Mouse (Mus musculus) frontal cortex, postnatal 25 days (tissue): ENCODE data around the gene Ifna6.

Experiments
- DNase-seq, 2 experiments: peaks; one replicate each; pipeline ENCODE4 v3.0.0; 2022; ENCODE audit warnings: low spot score in 2 of 2

Ifna6 gene

GRCm38 (mm10) chr4:88845334-88845733 is 18.1 kb downstream of the Ifna6 start:
- no peak for DNase-seq

- no peak for DNase-seq
These were observed 22.5 kb downstream of the Ifna6 start, which contains the start of gene Ifna1 for GRCm38 (mm10) chr4:88849698-88850097. Gene Ifna1, plus strand, starts transcription at chr4:88850087.

GRCm38 (mm10) chr4:88851026-88851763 is 24.0 kb downstream of the Ifna6 start:
- no peak for DNase-seq

- no peak for DNase-seq
These were observed 32.0 kb downstream of the Ifna6 start for GRCm38 (mm10) chr4:88859214-88859613.

- no peak for DNase-seq
These were observed 36.1 kb downstream of the Ifna6 start for GRCm38 (mm10) chr4:88863309-88863708.

GRCm38 (mm10) chr4:88864599-88864998 is 37.4 kb downstream of the Ifna6 start:
- no peak for DNase-seq

GRCm38 (mm10) chr4:88865011-88865569 is 37.9 kb downstream of the Ifna6 start:
- DNase-seq = no peak

- peak; percentile 58 to 72 for DNase-seq
These were observed 40.2 kb downstream of the Ifna6 start for GRCm38 (mm10) chr4:88867366-88867925.

GRCm38 (mm10) chr4:88867926-88868911 is 41.0 kb downstream of the Ifna6 start:
- no peak for DNase-seq

GRCm38 (mm10) chr4:88872691-88873090 is 45.5 kb downstream of the Ifna6 start:
- no peak for DNase-seq

GRCm38 (mm10) chr4:88875435-88876095 is 48.3 kb downstream of the Ifna6 start:
- no peak for DNase-seq

- DNase-seq = no peak
These were observed 49.3 kb downstream of the Ifna6 start for GRCm38 (mm10) chr4:88876520-88876919.
